Mouse (Mus musculus) WW6 (cell line): ENCODE data around the gene Rnf39.

Experiments
- DNase-seq: peaks from one replicate; pipeline ENCODE4 v3.0.0-alpha.2; 2013; ENCODE audit warnings: low read depth, low spot score

Gene Rnf39

DNA sequence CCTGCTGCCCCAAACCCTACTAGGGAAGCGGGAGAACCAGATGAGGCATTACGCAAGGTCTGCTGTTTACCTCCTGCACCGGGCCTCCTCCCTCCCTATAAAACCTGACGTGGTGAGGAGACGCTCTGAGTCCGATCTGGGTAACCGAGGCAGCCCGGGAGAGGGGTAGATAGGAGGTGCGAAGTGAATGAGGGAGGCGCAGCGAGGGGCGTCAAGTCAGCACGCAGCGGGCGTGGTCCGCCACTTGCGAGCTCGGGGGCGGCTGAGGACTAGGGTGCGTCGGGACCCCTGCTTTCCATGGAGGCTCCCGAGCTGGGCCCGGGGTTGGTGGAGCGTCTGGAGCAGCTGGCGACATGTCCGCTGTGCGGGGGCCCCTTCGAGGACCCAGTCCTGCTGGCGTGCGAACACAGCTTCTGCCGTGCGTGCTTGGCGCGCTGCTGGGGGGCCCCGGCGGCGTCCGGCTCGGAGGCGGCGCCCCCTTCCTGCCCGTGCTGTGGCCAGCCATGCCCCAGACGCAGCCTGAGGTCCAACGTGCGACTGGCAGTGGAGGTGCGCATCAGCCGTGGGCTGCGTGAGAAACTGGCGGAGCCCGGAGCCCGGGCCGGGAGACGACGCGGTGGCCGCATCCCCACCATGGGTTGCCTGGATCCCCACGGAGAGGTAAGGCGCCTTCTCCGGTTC lies at the start of gene Rnf39:
Gene Rnf39, plus strand, starts transcription at position 128 of the 681 bp plus-strand sequence.
- DNase-seq: no peak

DNA sequence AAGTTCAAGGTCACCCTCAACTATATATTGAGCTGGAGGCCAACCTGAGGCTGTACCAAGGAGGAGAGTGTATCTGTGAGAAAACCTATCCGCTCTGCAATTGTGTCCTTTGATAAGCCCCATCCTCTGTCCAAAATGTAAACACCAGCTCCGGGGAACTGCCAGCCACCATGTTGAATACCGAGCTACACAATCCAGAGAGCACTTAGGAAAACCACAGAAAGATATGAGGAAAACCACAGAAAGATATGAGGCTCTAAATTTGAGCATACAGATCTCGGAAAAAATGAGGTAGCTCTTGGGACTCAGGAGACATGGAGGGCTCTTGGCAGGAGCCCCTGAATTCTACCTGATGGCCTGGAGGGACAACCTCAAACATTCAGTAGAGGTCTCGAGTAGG lies 49.3 kb upstream of the Rnf39 start:
- DNase-seq: no peak

DNA sequence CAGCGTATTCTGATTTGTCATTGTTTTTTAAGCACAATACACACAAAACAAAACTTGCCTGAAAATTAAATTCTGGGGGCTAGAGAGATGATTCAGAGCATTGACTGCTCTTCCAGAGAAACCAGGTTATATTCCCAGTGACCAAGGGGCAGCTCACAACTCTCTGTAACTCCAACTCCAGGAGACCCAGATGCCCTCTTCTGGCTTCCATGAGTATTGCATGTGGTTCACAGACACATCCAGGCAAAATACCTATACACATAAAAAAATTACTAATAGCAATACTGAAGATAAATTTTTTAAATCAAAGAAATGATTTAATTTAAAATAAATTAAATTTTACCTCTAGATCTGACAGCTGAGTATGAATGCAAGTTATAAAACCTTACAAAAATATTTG lies 46.1 kb upstream of the Rnf39 start:
- DNase-seq: no peak

DNA sequence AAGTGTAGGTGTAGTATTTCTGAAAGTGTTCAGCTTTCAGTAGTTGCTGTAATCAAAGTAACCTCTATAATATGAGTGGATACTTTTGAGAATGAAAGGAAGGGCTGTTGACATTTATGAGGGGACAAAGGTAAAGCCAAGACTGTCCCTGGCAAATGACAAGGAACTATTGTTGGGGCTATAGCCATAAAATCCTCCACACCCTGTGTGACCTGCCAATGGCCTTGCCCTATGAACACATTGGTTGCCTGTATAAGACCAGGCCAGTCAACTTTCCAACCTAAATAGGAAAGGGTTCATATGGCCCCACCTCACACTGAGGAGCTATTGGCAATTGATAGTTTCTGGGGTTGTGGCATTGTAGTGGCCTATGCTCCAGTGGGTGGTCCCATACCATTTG lies 45.7 kb upstream of the Rnf39 start:
- DNase-seq: no peak

DNA sequence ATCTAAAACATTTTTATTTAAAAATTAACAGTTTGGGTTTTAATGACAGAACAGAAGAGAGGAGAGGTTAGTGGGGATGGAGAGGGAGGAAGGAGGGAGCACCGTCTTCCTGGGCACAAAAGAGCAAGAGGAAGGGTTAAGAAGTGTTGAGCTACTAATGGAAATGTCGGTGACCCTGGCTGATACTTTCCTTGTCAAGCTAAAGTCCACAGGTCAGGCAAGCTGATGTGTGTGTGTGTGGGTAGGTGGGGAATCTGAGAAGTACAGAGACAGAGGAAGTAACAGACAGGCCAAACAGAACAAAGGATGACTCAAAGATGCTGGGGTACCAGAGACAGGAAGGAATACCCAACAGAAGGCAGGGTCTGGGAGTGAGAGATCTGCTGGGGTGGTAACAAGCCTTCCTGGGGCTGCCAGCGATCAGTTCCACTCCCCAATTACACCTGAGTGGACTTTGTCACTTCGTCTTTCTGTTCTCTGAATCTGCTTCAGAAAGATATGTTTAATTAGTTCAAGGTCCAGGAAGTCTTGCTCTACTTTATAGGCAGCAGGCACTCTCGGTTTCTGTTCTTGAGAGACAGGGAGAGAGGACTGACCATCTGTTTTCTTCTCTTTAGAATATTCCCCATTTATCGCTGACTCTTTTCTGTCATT lies 45.0 kb upstream of the Rnf39 start, which contains the start of gene Trim31:
Gene Trim31, plus strand, starts transcription at position 567 of the 654 bp plus-strand sequence.
- no peak for DNase-seq

DNA sequence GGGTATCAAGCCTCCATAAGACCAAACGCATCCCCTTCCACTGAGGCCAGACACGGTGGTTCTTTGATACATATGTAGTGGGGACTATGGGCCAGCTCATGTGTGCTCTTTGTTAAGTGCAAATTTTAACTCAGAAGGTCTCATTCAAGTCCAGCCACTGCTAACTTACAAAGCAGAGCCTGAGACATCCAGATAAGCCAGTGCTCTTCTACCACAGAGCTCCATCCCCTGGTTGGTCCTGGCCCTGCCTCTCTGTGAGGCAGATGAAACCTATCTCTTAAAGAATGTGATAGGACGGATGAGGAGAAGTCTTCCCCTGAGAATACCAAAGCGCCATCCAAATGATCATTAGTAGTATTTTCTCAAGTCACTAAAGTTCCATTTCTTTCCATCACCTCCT lies 43.3 kb upstream of the Rnf39 start:
- no peak for DNase-seq

DNA sequence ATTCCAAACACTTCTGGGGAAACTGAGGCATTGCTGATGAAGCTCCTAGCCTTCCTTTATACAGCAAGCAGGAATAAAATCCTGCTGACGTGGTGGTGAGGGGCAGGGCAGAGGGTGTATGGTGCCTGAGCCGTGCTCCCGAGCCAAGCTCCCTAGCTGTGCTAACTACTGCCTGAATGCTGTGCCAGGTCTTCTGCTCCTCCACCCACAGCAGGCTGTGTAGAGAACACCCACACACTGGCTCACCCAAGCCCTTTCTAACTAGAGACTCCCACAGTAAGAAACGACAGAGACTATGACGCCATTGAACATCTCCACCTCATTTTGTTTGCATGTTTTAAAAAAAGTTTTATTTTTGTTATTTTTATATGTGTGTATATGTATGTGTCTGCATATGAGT lies 42.7 kb upstream of the Rnf39 start:
- DNase-seq: no peak

DNA sequence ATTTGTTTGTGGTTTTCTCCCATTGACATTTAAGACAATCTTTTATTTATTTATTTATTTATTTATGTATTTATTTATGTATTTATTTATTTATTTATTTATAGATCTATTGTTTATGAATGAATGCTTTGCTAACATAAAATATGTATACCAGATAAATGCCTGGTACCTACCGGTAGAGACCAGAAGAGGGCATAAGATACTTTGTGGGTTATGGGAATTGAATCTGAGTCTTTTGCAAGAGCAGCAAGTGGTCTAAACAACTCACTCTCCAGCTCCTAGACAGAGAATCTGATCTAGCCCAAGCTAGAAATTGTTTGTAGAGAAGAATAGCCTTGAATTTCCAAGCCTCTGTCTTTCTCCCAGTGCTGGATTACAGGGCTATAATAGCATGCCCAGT lies 42.0 kb upstream of the Rnf39 start:
- no peak for DNase-seq

DNA sequence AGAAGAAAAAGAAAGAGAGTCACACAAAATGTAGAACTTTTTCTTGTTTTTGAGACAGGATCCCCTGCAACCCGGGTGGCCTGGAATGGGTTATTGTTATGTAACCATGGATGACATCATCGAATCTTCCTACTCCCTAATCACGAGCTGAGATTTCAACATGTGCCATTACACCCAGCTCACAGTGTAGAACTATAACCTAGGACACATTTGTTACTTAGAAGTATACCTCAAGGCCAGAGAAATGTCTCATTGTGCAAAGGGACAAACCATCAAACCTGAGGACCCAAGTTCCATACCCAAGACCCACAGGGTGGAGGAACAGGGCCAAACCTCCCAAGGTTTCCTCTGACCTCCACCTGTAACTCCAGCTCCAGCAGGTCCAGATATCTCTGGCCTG lies 39.1 kb upstream of the Rnf39 start:
- no peak for DNase-seq

DNA sequence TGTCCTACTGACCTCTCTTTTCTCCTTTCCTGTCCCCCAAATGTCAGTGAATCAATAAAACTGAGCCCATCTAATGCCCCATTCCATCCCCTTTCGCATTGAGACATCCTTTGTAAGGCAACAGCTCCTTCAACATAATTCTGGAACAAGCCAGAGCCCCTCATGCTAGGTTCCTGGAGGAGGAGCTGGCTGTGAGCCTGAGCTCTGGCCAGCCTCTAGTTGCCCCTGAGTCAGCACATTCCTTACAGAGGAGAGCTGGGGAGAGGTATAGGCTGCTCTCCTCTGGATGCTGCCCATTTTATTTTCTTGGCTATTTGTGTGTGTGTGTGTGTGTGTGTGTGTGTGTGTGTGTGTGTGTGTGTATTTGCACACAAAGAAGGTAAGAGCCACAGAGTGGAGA lies 34.5 kb upstream of the Rnf39 start:
- no peak for DNase-seq

DNA sequence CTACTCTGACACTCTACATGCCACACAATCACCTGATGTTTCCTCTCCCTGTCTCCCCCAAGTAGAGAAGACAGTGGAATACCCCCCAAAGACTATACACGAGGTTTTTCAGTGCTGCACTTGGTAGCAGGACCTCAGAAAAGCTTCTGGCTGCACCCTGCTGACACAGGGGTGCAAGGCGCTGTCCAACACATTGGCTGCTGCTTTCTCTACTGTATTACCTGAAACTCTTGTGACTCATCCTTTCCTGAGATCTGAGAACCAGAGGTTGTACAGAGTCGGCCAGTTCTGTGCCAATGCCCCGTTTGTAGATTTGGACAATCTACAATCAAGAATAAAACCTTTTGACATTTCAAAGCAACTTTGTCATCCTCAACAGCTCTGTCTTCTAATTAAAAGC lies 32.9 kb upstream of the Rnf39 start:
- no peak for DNase-seq

DNA sequence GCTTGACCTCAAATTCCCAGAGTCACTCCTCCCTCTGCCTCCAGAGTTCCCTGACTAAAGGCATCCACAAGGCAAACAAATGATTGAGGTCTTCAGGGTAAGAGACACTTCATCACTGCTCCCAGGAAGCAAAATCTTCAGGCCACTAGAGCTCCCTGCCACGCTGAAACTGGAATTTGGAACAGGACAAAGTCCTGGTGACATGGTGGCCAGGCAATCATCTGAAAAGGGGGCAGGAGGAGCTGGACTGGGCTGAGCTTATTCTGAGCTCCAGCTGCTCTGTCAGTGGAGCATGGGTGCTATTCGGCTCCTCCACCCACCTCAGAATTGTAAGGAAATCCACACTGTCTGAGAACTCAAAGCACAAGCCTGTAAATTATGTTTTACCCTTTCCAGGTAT lies 30.7 kb upstream of the Rnf39 start:
- no peak for DNase-seq

DNA sequence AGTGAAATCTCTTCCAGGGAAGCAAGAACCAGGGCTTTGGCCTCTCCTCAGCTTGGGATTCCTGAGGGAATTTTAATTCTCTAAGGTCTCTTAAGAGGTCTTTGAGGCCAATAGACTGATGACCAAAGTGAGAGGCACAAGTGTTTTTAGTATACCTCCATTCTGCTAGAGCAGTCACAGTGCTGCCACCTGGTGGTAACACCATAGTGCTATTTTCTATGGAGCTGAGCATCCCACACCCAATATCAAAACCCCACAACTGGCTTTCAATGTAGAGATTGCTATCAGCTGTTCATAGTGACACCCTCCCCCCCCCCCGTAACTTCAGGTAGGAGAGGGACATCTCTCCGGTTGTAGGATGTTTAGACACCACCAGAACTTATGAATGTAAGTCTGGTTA lies 28.6 kb upstream of the Rnf39 start:
- no peak for DNase-seq

DNA sequence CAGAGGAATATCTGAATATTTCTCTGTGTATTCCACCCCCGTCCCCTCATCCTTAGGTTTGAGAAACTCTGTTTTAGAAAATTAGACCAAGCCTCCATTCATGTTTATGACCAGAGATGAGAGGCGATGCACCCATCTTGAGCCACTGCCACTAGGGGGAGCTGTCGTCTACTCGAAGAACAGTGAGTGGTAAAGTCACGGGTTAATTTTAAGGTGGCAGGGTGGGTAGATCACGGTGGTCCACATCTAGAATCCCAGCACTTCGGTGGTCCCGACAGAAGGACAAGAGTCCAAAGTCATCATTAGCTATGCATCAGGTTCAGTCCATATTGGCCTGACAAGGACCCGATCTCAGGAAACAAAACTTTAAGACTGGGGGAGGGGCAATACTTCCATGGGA lies 27.6 kb upstream of the Rnf39 start:
- DNase-seq: no peak

DNA sequence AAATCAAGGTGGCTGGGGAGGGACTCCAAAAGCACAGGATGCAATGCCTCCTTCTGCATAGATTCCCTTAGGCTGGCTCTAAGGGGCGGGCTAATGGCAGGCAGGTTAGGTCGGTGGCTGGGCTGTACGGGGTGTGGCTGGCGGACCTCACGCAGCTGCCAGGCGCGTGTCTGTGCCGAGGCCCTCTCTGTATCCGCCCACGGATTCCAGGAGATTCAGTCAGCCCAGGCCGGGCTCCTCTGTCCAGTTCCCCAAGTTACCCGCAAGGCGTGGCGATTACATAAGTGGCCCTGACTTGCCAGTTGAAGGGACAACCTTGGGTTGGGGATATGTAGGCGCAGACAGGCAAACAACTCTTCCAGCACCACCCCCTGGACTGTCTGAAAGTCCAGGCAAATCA lies 22.5 kb upstream of the Rnf39 start:
- no peak for DNase-seq

DNA sequence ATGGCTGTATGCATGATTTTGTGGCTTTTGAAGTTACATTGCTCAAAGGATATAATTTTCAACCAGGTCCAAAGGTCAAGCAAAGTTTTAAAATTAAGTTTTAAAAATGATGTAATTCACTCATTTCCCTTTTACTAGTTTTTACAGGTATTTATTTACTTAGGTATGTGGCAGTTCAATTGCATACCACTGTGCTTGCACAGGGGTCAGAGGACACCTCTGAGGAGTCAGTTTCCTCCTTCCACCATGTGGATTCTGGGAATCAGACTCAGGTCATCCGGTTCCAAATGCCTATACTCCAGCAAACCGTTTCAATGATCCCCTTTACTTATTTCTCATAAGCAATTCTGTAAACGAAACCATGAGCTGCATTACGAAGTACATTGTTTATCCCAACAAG lies 20.0 kb upstream of the Rnf39 start:
- no peak for DNase-seq

DNA sequence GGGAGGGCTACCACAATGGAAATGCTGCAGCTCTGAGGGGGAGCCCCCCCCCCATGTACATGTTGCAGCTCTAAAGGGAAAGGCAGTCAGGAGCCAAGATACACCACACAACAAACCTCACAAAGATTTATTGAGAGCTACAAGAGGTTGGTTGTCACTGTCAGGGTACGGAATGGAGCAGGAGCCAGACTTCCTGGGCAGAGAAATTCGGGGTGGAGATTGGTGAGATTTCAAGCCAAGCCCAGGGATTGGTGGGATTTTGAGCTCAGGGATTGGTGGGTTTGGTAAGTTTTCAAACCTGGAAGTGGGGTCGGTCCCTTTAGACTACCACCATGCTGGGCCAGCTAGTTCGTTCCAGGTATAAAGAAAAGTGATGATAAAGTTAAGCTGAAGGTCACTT lies 19.2 kb upstream of the Rnf39 start:
- DNase-seq: no peak

DNA sequence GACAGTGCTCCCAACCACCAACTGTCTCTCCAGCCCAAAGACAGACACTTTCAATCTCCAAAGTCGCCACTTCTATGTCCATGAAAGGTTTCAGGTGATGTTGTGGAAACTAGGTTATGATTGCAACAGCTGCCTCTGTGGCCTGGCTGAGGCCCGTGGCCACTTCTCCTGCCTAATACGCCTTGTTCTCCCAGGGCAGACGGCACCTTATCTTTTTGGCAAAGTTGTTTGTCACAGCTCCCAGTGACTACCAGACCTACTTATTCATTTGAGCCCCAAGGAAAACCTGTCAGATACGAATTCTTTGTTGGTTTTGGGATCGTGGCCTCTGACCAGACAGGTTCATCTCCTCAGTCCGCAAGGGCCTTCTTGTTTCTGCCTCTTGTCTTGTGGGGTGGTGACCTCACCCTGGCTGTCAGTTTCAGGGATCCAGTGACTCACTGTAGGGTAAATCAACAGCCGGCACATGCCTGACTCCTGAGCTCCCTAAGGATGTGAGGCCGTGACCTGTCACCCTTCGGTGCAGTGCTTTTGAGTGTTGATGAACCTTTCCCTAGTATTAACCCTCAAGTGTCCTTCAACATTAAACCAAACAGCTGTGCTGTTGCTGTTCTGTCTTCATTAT lies 15.1 kb upstream of the Rnf39 start:
- no peak for DNase-seq

DNA sequence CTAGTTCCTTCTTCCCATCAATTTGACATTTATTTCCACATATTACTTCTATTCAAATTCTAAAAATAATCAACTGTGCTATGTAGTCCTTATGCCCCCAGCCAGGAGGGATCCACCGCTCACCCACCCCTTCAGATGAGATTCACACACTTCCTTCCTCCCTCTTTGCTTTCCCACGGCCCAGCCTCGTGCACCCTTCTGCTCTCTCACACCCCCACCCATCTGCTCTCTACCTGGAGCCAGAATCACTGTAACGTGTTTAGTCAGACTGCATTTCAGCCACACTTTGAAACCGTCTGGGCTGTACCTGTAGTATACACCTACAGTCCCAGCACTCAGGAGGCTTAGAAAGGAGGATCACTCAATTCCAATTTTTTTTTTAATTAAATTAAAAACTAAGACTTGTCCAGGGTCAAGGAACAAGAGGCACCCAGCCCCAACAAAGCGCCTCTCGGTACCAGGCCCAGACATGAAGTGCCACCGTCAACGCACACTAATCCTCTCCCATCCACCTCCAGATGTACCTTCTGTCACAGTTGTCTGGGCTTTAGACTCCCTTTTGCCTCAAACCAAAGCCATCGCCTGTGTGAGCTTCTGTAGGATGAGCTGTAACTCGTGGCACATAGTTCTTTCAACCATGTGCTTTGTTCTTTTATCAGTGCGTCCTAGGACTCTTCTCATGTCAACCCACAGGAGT lies 13.3 kb upstream of the Rnf39 start:
- DNase-seq: no peak

DNA sequence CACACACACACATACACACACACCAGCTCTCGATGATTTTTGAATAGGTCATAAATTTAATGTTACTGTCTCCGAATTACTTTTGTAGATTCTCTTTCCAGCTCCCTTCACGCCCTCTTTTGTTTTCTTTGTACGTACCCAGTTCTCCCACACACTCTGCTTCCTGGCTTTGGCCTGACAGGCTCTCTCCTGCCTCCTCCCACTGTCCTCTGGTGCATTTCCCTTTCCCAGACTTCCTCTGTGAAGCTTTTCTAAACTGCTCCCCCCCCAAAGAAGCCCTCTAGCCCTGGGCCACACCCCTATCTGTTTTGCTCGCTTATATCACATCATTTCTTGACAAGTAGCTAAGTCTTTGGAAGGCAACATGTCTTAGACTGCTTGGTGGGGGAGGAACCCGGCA lies 12.5 kb upstream of the Rnf39 start:
- DNase-seq: no peak

DNA sequence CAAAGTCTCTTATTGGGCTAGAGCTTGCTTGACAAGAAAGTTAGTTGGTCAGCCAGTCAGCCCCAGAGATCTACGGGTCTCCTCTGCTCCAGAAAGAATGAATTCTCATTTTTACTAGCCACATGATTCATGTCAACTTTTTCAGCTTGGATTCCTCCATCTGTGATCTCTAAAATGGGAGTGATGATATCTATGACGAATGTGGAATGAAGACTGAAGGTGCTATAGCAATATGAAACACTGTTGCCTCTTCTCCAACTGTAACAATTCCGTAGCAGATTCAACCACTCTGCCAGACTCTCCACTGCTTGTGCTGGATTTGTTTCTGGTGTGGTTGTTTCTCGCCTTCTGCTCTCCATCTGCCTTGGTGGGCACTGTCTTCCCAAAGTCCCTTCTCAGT lies 11.6 kb upstream of the Rnf39 start:
- no peak for DNase-seq

DNA sequence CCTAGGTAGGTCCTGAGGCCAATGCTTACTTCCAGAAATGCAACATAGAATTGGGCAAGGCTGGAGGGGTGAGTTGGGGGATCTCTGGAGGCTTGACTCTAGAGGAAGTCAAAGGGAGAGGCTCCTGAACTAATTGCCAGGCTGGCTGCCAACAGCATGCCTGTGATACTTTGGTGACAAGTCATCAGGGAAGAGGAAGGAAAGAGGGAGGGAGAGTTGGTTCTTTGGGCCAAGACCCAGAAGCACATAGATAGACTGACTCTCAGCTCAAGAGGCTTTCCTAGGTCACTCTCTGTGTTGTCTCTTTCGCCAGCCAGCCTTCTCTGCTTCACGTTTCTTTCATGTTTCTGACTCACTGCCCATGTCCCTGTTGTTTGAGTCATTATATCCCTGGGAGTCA lies 10.9 kb upstream of the Rnf39 start:
- DNase-seq: no peak

DNA sequence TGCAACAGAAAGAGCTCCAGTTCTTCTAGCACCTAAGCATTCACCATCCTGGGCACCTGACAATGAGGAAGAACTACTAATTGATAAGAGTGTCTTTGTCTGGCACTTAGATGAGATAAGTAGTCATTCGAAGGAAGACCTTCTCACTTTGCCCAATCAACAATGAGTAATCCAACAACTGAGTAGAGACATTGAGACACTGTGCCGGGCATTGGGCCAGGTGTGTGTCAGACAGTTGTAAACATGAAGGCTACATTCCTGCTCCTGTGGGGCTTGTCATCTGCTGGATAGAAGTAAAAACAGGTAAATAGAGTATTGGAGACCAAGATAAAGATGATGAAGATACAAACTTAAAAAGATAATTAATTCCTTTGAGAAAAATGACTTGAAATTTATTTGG lies 4.7 kb upstream of the Rnf39 start:
- no peak for DNase-seq
